In the genomic region with DNA sequence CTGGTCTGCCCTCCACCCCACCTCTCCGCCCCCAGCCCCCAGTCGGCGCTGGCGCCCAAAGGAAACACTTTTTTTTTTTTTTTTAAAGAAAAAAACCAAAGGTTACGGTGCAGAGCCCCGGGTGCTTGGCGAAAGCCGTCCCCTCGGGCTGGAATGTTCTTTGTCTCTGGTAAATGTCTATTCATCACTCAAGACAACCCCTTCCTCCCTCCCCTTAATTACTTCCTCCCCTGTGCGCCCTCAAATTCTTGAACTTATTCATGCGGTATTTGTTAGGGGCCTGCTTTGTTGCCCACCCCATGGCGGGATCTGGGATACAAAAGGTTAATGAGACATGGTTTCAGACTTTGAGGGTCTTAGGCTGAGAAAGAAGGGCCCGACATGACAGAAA, we compare ENCODE assay signal across 8 mouse cellular contexts. TPM values are rescaled to one million over a fixed set of nuclear protein-coding genes. Genes with fewer than 3 reads are reported as not detected.
DNase-seq lines count a peak whose midpoint lies in the region; ATAC-seq and TF ChIP-seq lines count a peak whose summit lies in the region.

No protein-coding gene starts in this region.

- DNase-seq in heart, adult 11 months: no peak
- peak; percentile 74 for DNase-seq in embryo, embryonic 9.5 days (ENCODE audit: extremely low spot score)
- no peak for DNase-seq in hindbrain, postnatal 0 days (ENCODE audit: low spot score)
- DNase-seq in midbrain, embryonic 14.5 days: peak; percentile 55
- no peak for DNase-seq in right cerebral cortex, postnatal 36 days (ENCODE audit: low spot score in 2 of 2)
- DNase-seq in urinary bladder, postnatal 10 days (ENCODE audit: low spot score): no peak
- no peak for DNase-seq in left cerebral cortex, postnatal 25 days (ENCODE audit: low spot score in 2 of 2)

- no peak overlapping the region for H3K9ac ChIP-seq in heart, embryonic 12.5 days
- no peak overlapping the region for H3K9ac ChIP-seq in hindbrain, postnatal 0 days (replicated peaks; ENCODE audit: low read length)
- no peak overlapping the region for H3K9ac ChIP-seq in midbrain, embryonic 14.5 days (replicated peaks; ENCODE audit: low read length)

- peaks cover 15% of the 10 kb centered on the region for H3K36me3 ChIP-seq in heart, embryonic 12.5 days
- H3K36me3 ChIP-seq in hindbrain, postnatal 0 days (ENCODE audit: insufficient read depth, low read length): no peaks in the 10 kb centered on the region
- H3K36me3 ChIP-seq in midbrain, embryonic 14.5 days (ENCODE audit: control insufficient read depth, insufficient read depth, low read length): no peaks in the 10 kb centered on the region; the same call in 1 of the 2 replicates

- intact Hi-C loops in left cerebral cortex, postnatal 25 days (cut with DNase I): no loop called here

- peaks cover 18% of the 10 kb centered on the region; the same call in 1 of the 2 replicates for H3K4me1 ChIP-seq in heart, embryonic 12.5 days (replicated peaks)
- H3K4me1 ChIP-seq in hindbrain, postnatal 0 days (ENCODE audit: insufficient read depth, low read length): no peaks in the 10 kb centered on the region
- peaks cover 13% of the 10 kb centered on the region for H3K4me1 ChIP-seq in midbrain, embryonic 14.5 days (ENCODE audit: control insufficient read depth, insufficient read depth, low read length)

- no peak for TF ChIP-seq CTCF in hindbrain, postnatal 0 days (IDR thresholded peaks at IDR 0.05; ENCODE audit: low read depth)

- peak overlapping the region; percentile 73 for H3K27ac ChIP-seq in heart, embryonic 12.5 days (ENCODE audit: poor library complexity, severe bottlenecking)
- peak overlapping the region; percentile 84 for H3K27ac ChIP-seq in hindbrain, postnatal 0 days
- H3K27ac ChIP-seq in midbrain, embryonic 14.5 days (replicated peaks; ENCODE audit: low read depth, low read length): peak overlapping the region; percentile 86

- H3K27me3 ChIP-seq in heart, embryonic 12.5 days (replicated peaks): no peaks in the 10 kb centered on the region
- H3K27me3 ChIP-seq in hindbrain, postnatal 0 days (ENCODE audit: insufficient read depth, low read length): no peaks in the 10 kb centered on the region
- H3K27me3 ChIP-seq in midbrain, embryonic 14.5 days (ENCODE audit: control insufficient read depth, insufficient read depth, low read length): no peaks in the 10 kb centered on the region

- ATAC-seq in heart, embryonic 12.5 days (ENCODE audit: insufficient number of reproducible peaks, low FRiP score): peak; percentile 8; the same call in 1 of the 2 replicates
- no peak for ATAC-seq in hindbrain, postnatal 0 days
- no peak for ATAC-seq in midbrain, embryonic 14.5 days (ENCODE audit: low FRiP score, low TSS enrichment)

- H3K4me3 ChIP-seq in heart, embryonic 12.5 days: peak overlapping the region; percentile 69; the same call in 1 of the 2 replicates
- H3K4me3 ChIP-seq in hindbrain, postnatal 0 days (ENCODE audit: low read length): peak overlapping the region; percentile 11
- H3K4me3 ChIP-seq in midbrain, embryonic 14.5 days (replicated peaks; ENCODE audit: low read depth, low read length): no peak overlapping the region

- WGBS in heart, embryonic 12.5 days: 43% methylated on average over 13 of the region's 13 CpGs
- 45% methylated on average over 13 of the region's 13 CpGs for WGBS in hindbrain, postnatal 0 days
- WGBS in midbrain, embryonic 14.5 days: 57% methylated on average over 13 of the region's 13 CpGs

- H3K9me3 ChIP-seq in heart, embryonic 12.5 days (replicated peaks): peaks cover 60% of the 10 kb centered on the region
- H3K9me3 ChIP-seq in hindbrain, postnatal 0 days (ENCODE audit: low read length): 0 out of 2 replicates have a peak, but pooled peaks cover 4% of the 10 kb centered on the region
- peaks cover 40% of the 10 kb centered on the region for H3K9me3 ChIP-seq in midbrain, embryonic 14.5 days (ENCODE audit: control insufficient read depth, low read length)

- H3K4me2 ChIP-seq in heart, embryonic 12.5 days: peak overlapping the region; percentile 63
- H3K4me2 ChIP-seq in hindbrain, postnatal 0 days (ENCODE audit: low read depth, low read length): peak overlapping the region; percentile 64
- peak overlapping the region; percentile 65 for H3K4me2 ChIP-seq in midbrain, embryonic 14.5 days (ENCODE audit: low read length)

RNA-seq across cellular contexts. Expression of gene Mest, which starts 13.0 kb away (rescaled TPM):
- 3,424 and 3,742 TPM in 2 replicates for polyA plus RNA-seq in heart, embryonic 12.5 days (2016; fragmentation: Nextera tagmentation; extraction: Ambion mirVana)
- 237 and 326 TPM in 2 replicates for total RNA-seq in hindbrain, postnatal 0 days (2014; rRNA removed)
- polyA plus RNA-seq in hindbrain, postnatal 0 days (2015; fragmentation: Nextera tagmentation; extraction: Ambion mirVana): 152 and 154 TPM in 2 replicates
- 297 and 402 TPM in 2 replicates for polyA plus RNA-seq in midbrain, embryonic 14.5 days (2014; fragmentation: Nextera tagmentation; extraction: Ambion mirVana)
- total RNA-seq in left cerebral cortex, postnatal 25 days (2021): 100 to 1,000 TPM; 120 to 124 TPM

RNA-seq across cellular contexts. Expression of gene Cep41, which starts 42.8 kb away (rescaled TPM):
- polyA plus RNA-seq in heart, embryonic 12.5 days (2016; fragmentation: Nextera tagmentation; extraction: Ambion mirVana): 11.9 TPM in 2 replicates
- total RNA-seq in hindbrain, postnatal 0 days (2014; rRNA removed): 6.1 and 9.8 TPM in 2 replicates
- 8.2 TPM in 2 replicates for polyA plus RNA-seq in hindbrain, postnatal 0 days (2015; fragmentation: Nextera tagmentation; extraction: Ambion mirVana)
- 13.3 and 14.2 TPM in 2 replicates for polyA plus RNA-seq in midbrain, embryonic 14.5 days (2014; fragmentation: Nextera tagmentation; extraction: Ambion mirVana)
- 1 to 10 TPM; 7.5 to 8.1 TPM for total RNA-seq in left cerebral cortex, postnatal 25 days (2021)

Comparison
In these comparisons a context has a peak if more than half of its experiments do, and no peak if none do; other contexts are left out.
1. DNase-seq: peak in embryo, embryonic 9.5 days (single experiment) and midbrain, embryonic 14.5 days (single experiment); none in heart, adult 11 months (single experiment), hindbrain, postnatal 0 days (single experiment), right cerebral cortex, postnatal 36 days (0 of 2), urinary bladder, postnatal 10 days (single experiment) and left cerebral cortex, postnatal 25 days (0 of 2).
2. Peak in every context shown above with its lines, with median percentiles within 50 percentile points of each other: H3K27ac ChIP-seq and H3K4me2 ChIP-seq.